Mouse (Mus musculus) left cerebral cortex, postnatal 25 days (tissue): ENCODE results near the gene Foxi1. TPM values are rescaled to one million over a fixed set of nuclear protein-coding genes. Genes with fewer than 3 reads are reported as not detected.
A peak's percentile ranks its signal among the peaks of the same experiment; 100 is the strongest.
"Not testable (repeated sequence)": the region's sequence is repeated elsewhere in the genome, so short reads cannot be mapped to it uniquely, and the experiment has no call there.

Source experiments
- DNase-seq, 2 experiments: peaks; one replicate each; pipeline ENCODE4 v3.0.0; 2022; ENCODE audit warnings: low spot score in 2 of 2, mixed read lengths in 1 of 2
- intact Hi-C: fragments of 180-260 bp; cut with DNase I; formaldehyde crosslinking; loops from one replicate; pipeline ENCODE4 v1.15.1; 2025
- total RNA-seq, 2 experiments: library from RNA; stranded (reverse); gene quantifications; 2 replicates each; pipeline ENCODE4 v1.2.3; 2021

Gene Foxi1
- not detected for total RNA-seq

DNA sequence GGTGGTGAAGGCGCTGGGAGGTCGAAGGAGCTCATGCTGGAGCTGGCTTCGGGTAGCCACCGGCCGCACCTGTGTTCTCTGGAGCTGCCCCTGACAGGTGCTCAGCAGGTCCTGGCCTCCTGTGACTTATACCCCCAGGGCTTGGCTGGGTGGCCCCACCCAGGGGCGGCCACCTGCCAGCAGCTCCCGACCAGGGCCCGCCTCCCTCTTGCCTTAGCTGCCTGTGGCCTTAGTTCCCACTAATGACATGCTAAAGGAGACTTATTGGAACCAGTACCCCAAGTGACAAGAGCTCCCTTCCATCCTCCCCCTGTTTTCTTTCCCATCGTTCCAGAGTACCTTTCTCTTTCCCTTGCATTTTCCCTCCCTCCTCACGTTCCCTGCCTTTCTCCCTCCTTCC lies at the start of gene Foxi1:
TSS of gene Foxi1 (minus strand) at position 101 of the 400 bp plus-strand sequence.
- DNase-seq = no peak
- intact Hi-C loops = no loop called here

DNA sequence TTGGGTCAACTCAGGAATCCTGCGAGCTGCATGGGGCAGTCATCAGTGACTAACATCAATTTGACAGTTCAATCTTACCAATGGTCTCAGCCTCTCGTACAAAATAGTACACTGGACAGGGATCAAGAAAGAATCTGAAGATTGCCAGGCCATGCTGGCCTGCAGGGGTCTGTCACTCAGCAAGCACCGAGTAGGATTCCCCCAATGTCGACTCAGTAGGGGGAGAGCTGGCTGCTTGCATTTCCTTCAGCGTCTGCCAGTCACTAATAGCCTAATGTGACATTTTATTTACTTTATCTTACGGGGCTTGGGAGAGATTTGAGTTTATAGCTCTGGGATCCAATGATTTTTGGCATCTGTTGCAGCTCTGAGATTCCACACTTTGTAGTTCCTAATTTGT lies 35.1 kb upstream of the Foxi1 start:
- no peak for DNase-seq
- intact Hi-C loops = no loop called here

DNA sequence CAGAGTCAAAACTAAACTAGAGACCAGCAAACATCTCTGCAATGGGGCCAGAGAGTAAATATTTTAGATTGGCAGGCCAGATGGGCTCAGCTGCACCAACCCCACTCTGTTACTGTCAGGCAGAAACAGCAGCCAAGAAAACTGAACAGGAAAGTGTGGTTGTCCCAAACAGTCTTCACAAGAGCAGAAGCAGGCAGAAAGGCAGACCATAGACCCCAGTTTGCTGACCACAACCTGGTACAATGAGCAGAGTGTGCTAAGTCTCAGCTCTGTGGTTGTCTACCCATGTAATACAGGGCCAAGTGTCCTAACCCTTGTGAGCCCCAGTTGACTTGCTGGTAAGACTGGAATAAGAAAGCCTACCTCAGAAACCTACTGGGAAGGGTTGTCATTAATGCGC lies 32.4 kb upstream of the Foxi1 start:
- no peak for DNase-seq
- intact Hi-C loops = no loop called here

GRCm38 (mm10) chr11:34239691-34240090 lies 31.8 kb upstream of the Foxi1 start:
- intact Hi-C loops = no loop called here
- DNase-seq = no peak

- DNase-seq = peak; percentile 8 to 60
- intact Hi-C loops = loop anchor here (2.0 kb wide), 1 partner anchor 78 kb away; the partner anchor contains the start of gene Fam196b
Observed at GRCm38 (mm10) chr11:34236885-34237284, 29.0 kb upstream of the Foxi1 start.

DNA sequence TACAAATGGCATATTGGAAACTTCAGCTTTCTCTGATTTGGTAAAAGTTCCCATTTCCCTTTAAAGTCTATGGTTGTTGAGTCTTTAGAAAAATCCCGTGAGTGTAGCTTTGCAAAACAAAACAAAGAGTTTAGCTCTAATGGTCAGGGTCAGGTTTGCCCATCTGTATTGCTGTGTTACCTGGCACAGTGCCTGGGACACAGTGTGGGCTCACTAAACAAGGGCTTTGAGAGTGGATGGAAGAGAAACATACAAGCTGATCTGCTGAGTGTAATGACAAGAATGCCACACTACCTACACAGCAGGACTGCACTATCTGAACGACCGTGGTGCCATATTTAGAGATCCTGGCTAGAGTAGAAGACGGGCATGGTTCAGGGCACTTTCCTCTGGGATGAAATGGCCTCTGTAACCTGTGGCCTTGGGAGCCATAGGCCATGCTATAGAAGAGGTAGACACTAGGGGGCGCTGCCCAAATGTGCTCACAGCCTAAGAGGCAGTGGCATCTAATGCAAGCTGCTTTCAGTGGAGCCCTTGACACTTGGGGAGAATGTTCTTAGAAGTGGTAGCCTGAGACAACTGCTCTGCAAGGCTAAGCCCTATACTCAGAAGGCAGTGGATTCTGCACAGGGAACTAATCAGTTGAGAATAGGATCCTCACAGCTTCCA lies 28.3 kb upstream of the Foxi1 start:
- intact Hi-C loops = loop anchor here (2.0 kb wide), 1 partner anchor 79 kb away; the partner anchor contains the start of gene Fam196b
- DNase-seq = peak; percentile 16 to 35

DNA sequence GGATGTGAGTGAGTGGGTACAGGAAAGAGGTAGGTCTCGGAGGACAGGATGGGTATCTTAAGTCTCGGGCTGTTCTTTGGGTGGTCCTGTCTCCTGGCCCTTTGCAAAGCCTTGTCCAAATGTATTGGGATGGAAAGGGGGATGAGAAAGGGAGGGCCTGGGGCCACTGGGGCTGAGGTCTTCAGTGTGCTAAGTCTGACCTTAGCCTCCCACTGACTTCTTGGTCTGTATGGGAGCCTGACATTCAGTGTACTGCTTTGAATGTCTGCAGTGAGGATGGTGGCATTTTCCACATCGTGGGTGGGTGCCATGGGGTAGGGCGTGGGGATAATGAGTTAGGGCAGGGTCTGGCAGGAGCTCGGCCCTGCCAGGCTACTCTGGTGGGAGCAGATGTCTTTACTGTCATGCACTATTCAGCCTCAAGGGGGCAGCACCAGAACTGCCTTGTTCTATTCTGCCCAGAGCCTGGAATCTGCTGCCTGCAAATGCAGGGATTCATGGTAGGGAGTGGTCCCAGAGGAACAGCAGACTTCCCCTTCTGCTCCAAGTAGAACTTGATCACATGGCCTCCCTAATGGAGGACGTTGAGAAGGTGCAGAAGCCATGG lies 21.0 kb upstream of the Foxi1 start:
- DNase-seq = peak; percentile 75 to 82
- intact Hi-C loops = loop anchor here (1.0 to 5.0 kb wide), 3 partner anchors 476 to 586 kb away; no protein-coding TSS in a partner anchor

GRCm38 (mm10) chr11:34227180-34227579 lies 19.3 kb upstream of the Foxi1 start:
- intact Hi-C loops = loop anchor here (5.0 kb wide), 1 partner anchor 570 kb away; no protein-coding TSS in a partner anchor
- DNase-seq = no peak

GRCm38 (mm10) chr11:34220596-34220995 lies 12.7 kb upstream of the Foxi1 start:
- DNase-seq, intact Hi-C loops: not testable (repeated sequence)

GRCm38 (mm10) chr11:34212853-34213252 lies 5.0 kb upstream of the Foxi1 start:
- intact Hi-C loops = loop anchor here (1.0 to 10.0 kb wide), 6 partner anchors 64 to 488 kb away; no protein-coding TSS in a partner anchor

GRCm38 (mm10) chr11:34202769-34203168 lies 5.1 kb downstream of the Foxi1 start:
- intact Hi-C loops = no loop called here
- peak in 1 of 2 experiments; percentile 60 for DNase-seq

More at GRCm38 (mm10) chr11:34212853-34213252, 5.0 kb upstream of the Foxi1 start:
- peak; percentile 84 to 87 for DNase-seq

- no peak for DNase-seq
- intact Hi-C loops = no loop called here
Observed at GRCm38 (mm10) chr11:34195142-34195541, 12.7 kb downstream of the Foxi1 start.

DNA sequence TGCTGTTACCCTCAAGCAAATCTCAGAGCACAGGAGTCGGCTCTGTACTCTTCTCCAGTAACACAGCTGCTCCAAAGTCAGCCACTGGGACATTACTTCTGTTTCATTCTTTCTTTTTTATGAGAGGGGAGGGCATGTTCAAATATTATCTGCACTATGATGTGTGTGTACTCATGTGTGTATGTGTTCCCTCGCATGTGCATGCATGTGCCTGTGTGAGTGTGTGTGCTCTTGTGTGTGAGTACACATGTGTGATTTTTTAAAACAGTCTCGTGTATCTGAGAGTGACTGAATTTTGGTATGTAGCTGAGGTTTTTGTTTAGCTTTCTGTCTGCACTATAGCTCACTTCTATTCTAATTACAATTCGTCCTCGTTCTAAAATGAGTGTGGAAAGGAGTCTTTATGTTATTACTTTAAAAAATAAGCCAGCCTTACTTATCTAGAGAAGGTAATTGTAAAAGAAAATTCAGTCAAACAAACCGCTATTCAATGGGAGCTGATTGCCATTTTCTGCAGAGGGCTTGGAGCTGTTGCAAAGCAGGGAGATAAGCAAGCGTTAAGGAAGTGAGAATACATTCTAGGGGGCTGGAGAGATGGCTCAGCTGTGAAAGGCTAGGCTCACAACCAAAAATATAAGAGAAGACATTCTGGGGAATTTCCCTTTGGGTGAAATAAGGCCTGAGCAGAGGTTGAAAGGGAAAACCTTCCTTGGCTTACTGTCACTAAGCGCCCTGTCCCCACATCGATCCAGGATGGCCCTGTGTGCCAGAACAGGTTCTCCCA lies 13.5 kb downstream of the Foxi1 start:
- DNase-seq = no peak
- intact Hi-C loops = no loop called here

DNA sequence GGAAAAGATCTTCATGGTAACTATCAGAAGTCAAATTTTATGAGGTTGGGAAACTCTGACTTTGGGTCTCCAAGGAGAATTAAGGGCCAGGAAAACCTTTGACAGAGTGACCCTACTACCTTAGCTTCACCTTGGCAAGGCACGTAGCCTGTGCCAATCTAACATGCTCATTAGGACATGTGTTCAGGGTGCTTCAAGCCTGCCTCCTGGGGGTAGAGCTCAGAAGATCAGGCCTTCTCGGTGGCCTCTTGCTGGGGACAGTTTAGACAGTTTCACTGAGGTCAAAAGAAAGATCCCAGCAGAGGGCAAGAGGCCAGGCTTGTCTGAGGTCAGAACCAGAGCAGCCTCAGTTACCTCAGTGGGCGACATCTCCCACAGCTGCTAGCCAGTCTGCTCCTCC lies 14.2 kb downstream of the Foxi1 start:
- no peak for DNase-seq
- intact Hi-C loops = no loop called here

DNA sequence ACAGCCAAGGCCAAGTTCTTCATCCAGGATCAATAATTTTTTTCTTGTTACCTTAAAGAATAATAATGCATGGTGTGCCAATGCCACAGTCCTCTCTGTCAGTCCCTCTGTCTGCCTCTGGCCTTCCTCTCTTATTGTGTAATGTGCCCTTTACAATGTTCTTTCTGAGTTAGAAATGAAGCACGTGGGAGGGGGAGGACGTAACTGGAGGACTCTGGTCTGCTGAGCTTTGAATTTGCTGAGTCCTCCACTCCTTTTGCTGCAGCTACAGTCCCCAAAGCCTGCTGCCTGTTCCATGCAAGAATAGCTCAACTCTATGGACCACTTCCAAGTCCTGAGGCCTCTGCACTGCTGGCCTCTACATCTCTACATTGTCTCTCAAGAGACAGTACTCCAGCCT lies 23.6 kb downstream of the Foxi1 start:
- intact Hi-C loops = no loop called here
- DNase-seq = no peak

DNA sequence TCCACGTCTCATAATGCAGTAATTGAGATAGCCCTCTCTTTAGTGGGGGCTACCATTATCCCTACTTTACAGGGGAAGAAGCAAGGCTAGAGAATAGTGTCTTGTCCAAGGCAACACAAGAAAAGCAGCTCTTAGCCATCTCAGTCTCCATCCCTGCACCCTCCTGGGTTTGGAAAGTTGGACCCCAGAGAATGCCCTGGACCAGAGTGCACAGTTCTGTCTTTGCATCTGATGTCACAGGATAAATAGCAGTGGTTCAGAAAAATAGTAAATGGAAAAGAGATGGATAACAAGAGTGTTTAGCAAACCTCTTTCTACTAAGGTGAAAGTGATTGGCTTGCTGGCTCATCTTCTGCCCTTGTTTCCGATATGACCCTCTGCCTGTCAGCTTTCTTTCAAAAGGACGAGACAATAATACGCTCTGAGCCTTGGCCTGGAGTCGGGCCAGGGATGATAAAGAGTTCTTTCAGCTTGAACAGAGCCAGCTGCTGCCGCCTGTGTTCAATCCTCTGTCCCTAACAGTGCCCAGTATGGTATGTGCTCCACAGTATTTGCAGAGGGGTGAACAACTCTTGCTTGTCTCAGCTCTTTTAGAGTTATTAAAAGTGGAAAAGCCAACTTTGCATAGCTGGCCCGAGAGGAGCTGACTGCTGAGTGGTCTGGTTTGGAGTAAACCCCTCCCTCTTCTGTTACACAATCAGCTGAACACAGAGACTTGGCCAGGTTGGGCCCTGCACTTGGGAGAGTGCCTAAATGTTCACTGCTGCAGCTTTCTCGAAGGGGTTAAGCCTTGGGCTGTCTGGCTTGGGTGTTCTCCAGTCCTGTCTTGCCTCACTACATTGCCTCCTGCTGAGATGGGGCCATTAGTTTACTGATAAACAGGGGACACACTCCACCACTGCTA lies 26.4 kb downstream of the Foxi1 start:
- intact Hi-C loops = no loop called here
- peak; percentile 33 to 38 for DNase-seq

DNA sequence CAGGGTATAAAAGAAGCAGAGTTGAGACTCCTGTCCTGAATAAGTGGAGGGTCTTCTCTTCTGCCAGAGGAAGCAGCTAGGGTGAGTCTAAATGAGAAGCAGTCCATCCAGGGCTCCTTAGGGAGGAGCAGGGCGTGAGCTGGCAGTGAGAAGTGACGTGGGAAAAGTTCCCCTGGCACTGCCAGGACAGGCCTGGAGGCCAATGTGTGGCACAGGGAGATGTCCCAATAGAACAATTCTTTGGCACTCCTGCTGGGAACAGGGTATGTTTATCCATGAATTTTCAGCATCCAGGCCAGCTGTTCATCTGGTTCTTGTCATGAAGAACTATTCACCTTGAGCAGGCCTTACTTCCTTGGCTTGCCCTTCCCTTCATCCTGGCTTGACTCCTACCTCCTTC lies 29.1 kb downstream of the Foxi1 start:
- DNase-seq = no peak
- intact Hi-C loops = no loop called here

- intact Hi-C loops = no loop called here
- DNase-seq = peak in 1 of 2 experiments; percentile 53
Observed at GRCm38 (mm10) chr11:34176371-34176770, 31.5 kb downstream of the Foxi1 start.

DNA sequence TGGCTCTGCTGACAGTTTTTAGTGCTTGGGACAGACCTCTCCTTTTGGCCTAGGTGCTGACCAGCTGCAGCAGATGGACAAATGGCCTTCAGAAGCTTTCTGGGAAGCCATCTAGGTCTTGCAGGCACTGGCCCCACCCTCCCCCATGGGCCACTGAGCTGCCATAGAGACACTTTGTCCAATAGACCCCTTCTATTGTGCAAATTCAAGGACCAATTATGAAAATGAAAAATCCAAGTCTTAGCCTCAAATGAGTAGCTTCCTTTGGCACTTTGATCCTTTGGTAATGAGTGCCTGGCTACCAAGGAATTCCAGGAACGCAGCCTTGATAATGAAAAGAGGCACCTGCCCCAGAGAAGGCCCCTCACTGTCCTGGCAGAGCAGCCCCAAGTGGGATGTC lies 36.7 kb downstream of the Foxi1 start:
- DNase-seq = no peak
- intact Hi-C loops = no loop called here
